Mouse (Mus musculus) midbrain, embryonic 15.5 days (tissue): ENCODE results near the gene Smad3. TPM values are rescaled to one million over a fixed set of nuclear protein-coding genes. Genes with fewer than 3 reads are reported as not detected.

ENCODE experiments used
- ATAC-seq: fragments of 200-750 bp; cut with Nextera tagmentation; replicated peaks from 2 replicates; pipeline ENCODE4 v1.8.0; 2017; ENCODE audit warnings: moderate TSS enrichment
- H3K27ac ChIP-seq: fragments of 300-500 bp; sonication (generic); 2 replicates; pipeline ENCODE4 v1.5.1; 2015; ENCODE audit warnings: mild to moderate bottlenecking, inconsistent platforms
- H3K27me3 ChIP-seq: fragments of 300-500 bp; sonication (generic); replicated peaks from 2 replicates; pipeline ENCODE4 v1.6.1; 2015; ENCODE audit warnings: inconsistent platforms
- H3K36me3 ChIP-seq: fragments of 300-500 bp; sonication (generic); replicated peaks from 2 replicates; pipeline ENCODE4 v1.6.1; 2015; ENCODE audit warnings: inconsistent platforms
- H3K4me1 ChIP-seq: fragments of 300-500 bp; sonication (generic); 2 replicates; pipeline ENCODE4 v1.6.1; 2015; ENCODE audit warnings: inconsistent platforms
- H3K4me2 ChIP-seq: fragments of 300-500 bp; sonication (generic); 2 replicates; pipeline ENCODE4 v1.6.1; 2015; ENCODE audit warnings: inconsistent platforms, mild to moderate bottlenecking, moderate library complexity
- H3K4me3 ChIP-seq: fragments of 300-500 bp; sonication (generic); 2 replicates; pipeline ENCODE4 v1.5.1; 2015; ENCODE audit warnings: mild to moderate bottlenecking, inconsistent platforms
- H3K9ac ChIP-seq: fragments of 300-500 bp; sonication (generic); 2 replicates; pipeline ENCODE4 v1.6.1; 2015; ENCODE audit warnings: mild to moderate bottlenecking, inconsistent platforms
- H3K9me3 ChIP-seq: fragments of 300-500 bp; sonication (generic); 2 replicates; pipeline ENCODE4 v1.6.1; 2016; ENCODE audit warnings: inconsistent platforms
- WGBS: fragments of 180-500 bp; shearing (Covaris S2); methylation state at CpG from one replicate; pipeline ENCODE4 v1.1.7; 2015; ENCODE audit warnings: mixed read lengths; 5-methylcytosine and 5-hydroxymethylcytosine counted together
- polyA plus RNA-seq: library from polyadenylated mRNA; unstranded; fragments of >200 nt; fragmentation: Nextera tagmentation; extraction: Ambion mirVana; gene quantifications from 2 replicates; pipeline ENCODE4 v1.2.1, GENCODE M21; 2015

Smad3 gene
- polyA plus RNA-seq, 1 experiment from 2014 or later = 7.2 TPM

DNA sequence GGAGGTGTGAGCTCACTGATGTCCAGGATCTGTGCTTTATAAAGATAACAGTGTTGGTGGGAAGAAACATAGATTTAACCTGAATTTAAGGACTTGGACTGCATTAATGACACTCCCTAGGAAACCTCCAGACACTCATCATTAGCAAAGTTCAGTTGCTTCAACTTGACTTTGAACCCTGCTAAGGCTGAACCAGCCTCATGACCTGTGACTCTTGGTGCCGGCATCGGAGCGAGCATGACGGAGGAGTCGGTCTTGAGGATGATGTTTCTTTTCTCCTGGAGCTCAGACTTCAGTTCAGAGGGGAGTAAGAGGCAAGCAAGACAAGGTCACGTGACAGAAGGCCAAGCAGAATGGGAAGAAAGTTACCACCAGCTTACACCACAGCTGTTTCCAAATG is 113.8 kb downstream of the Smad3 start:
- Histone ChIP-seq H3K27ac (no peak overlapping the region), H3K4me1 (no peaks in the 10 kb centered on the region), H3K9me3 (no peaks in the 10 kb centered on the region), H3K9ac (no peak overlapping the region), H3K4me2 (no peak overlapping the region), H3K4me3 (no peak overlapping the region), H3K36me3 (no peaks in the 10 kb centered on the region), H3K27me3 (no peaks in the 10 kb centered on the region)
- 92% methylated on average over 6 of the region's 6 CpGs for WGBS
- ATAC-seq = no peak

- Histone ChIP-seq H3K27me3 (no peaks in the 10 kb centered on the region), H3K9ac (no peak overlapping the region), H3K4me2 (no peak overlapping the region), H3K36me3 (0 out of 2 replicates have a peak, but pooled peaks cover 5% of the 10 kb centered on the region), H3K4me1 (no peaks in the 10 kb centered on the region), H3K4me3 (no peak overlapping the region), H3K9me3 (no peaks in the 10 kb centered on the region), H3K27ac (no peak overlapping the region)
- ATAC-seq = no peak
- 92% methylated on average over 4 of the region's 4 CpGs for WGBS
These were observed 115.7 kb downstream of the Smad3 start for GRCm38 (mm10) chr9:63641983-63642646.

GRCm38 (mm10) chr9:63636113-63636512 is 121.7 kb downstream of the Smad3 start:
- Histone ChIP-seq H3K27me3 (no peaks in the 10 kb centered on the region), H3K27ac (no peak overlapping the region), H3K36me3 (0 out of 2 replicates have a peak, but pooled peaks cover 5% of the 10 kb centered on the region), H3K4me1 (no peaks in the 10 kb centered on the region), H3K4me3 (no peak overlapping the region), H3K9ac (no peak overlapping the region), H3K4me2 (no peak overlapping the region), H3K9me3 (no peaks in the 10 kb centered on the region)
- ATAC-seq = no peak
- 70% methylated on average over 7 of the region's 7 CpGs for whole genome bisulfite sequencing

DNA sequence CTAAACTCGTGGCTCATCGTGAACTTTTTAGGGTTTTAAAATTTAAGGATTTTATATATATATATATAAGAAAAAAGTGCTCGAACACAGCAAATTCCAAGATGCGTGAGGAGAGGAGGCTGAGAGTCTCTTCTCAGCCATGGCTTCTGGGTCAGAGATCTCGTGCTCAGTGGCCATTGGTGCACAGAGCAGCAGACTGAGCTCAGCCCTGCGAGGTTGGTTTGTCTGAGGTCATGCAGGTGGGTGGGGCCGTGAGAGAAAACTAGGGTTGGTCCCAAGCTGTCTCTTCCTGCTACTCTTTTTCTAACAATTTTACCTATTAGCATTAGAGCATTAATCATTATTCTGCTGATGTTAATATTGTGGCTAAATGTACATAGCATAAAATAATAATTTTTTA is 124.5 kb downstream of the Smad3 start:
- no peak overlapping the region for H3K4me2 ChIP-seq
- H3K4me1 ChIP-seq = no peaks in the 10 kb centered on the region
- H3K36me3 ChIP-seq = peaks cover 9% of the 10 kb centered on the region; the same call in 1 of the 2 replicates
- no peak overlapping the region for H3K4me3 ChIP-seq
- 50% methylated on average over 7 of the region's 7 CpGs for WGBS
- no peaks in the 10 kb centered on the region for H3K9me3 ChIP-seq
- H3K27me3 ChIP-seq = no peaks in the 10 kb centered on the region
- no peak overlapping the region for H3K9ac ChIP-seq
- H3K27ac ChIP-seq = no peak overlapping the region
- no peak for ATAC-seq

GRCm38 (mm10) chr9:63632924-63633323 is 124.9 kb downstream of the Smad3 start:
- no peak overlapping the region for H3K4me2 ChIP-seq
- ATAC-seq = no peak

GRCm38 (mm10) chr9:63632045-63632444 is 125.7 kb downstream of the Smad3 start:
- H3K9ac ChIP-seq = no peak overlapping the region
- no peak overlapping the region for H3K4me2 ChIP-seq
- no peaks in the 10 kb centered on the region for H3K27me3 ChIP-seq
- ATAC-seq = no peak
- 65% methylated on average over 4 of the region's 4 CpGs for WGBS
- no peaks in the 10 kb centered on the region for H3K4me1 ChIP-seq
- H3K4me3 ChIP-seq = no peak overlapping the region
- no peak overlapping the region for H3K27ac ChIP-seq
- no peaks in the 10 kb centered on the region for H3K9me3 ChIP-seq
- peaks cover 4% of the 10 kb centered on the region; the same call in 1 of the 2 replicates for H3K36me3 ChIP-seq

More at GRCm38 (mm10) chr9:63632924-63633323, 124.9 kb downstream of the Smad3 start:
- peaks cover 9% of the 10 kb centered on the region; the same call in 1 of the 2 replicates for H3K36me3 ChIP-seq
- 24% methylated on average over 11 of the region's 11 CpGs for WGBS
- no peaks in the 10 kb centered on the region for H3K9me3 ChIP-seq
- H3K27ac ChIP-seq = no peak overlapping the region
- no peaks in the 10 kb centered on the region for H3K27me3 ChIP-seq
- no peak overlapping the region for H3K9ac ChIP-seq
- H3K4me1 ChIP-seq = no peaks in the 10 kb centered on the region
- H3K4me3 ChIP-seq = no peak overlapping the region

DNA sequence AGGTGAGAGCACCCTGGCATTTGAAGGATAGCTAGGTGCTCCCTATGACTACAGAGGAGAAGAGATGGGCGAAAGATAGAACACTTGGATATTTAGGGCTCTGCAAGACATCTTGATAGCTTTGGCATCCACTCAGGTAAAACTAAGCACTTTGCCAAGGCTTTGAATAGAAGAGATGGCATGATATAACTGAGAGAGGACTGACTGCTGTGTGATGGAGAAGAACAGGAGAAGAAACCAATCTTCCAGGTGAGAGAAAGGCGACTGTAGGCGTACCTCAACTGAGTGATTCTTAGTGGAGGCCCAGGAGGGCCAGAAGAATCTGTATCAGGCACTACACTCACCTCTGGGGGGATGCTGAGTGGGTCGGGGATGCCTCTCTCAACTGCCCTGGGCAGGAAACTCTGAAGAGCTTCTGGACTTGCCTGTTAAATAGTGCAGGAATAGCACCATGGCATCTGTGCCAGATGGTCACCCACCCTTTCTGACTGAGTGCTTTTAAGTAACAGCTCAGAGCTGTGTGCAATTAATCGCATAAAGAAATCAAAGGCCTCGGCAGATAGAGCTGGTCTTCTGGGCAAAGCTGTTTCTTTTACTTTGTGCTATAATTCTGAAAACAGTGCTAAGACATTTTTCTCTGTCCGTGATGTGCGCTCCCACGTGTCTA is 132.6 kb downstream of the Smad3 start:
- WGBS = 88% methylated on average over 9 of the region's 9 CpGs
- no peak overlapping the region for H3K4me3 ChIP-seq
- H3K27ac ChIP-seq = no peak overlapping the region
- H3K9ac ChIP-seq = no peak overlapping the region
- no peak for ATAC-seq
- H3K27me3 ChIP-seq = no peaks in the 10 kb centered on the region
- no peak overlapping the region for H3K4me2 ChIP-seq
- H3K9me3 ChIP-seq = no peaks in the 10 kb centered on the region
- H3K4me1 ChIP-seq = peaks cover 9% of the 10 kb centered on the region; the same call in 1 of the 2 replicates
- H3K36me3 ChIP-seq = peaks cover 8% of the 10 kb centered on the region; the same call in 1 of the 2 replicates

DNA sequence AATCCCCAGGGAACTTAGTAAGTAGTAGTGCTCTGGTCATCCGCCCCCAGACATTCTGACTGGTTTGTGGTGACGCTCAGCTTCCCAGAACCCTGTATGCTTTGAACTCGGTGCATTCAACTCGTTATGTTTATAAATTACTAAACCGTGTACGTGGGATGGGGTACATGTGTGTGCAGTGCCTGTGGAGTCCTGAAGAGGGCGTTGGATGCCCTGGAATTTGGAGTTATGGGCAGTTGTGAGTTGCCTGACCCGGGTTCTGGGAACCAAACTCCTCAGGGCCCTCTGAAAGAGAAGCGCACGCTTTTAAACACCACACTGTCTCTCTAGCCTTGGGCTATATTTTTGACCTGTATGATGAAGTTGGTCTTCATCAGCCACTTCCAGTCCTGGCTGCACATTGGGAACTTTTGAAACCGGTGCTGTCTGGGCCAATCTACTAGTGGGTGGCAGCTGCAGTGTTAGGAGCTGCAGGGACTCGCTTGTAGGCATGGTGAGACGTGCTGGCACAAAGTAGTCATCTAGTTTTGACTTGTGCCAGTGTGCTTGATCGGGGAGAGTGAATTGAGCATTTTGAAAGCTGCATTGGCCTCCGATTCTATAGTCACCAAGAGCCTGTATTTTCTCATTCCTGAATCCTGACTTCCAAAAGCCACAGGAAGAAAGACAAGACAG is 133.8 kb downstream of the Smad3 start:
- Histone ChIP-seq H3K9me3 (no peaks in the 10 kb centered on the region), H3K27me3 (no peaks in the 10 kb centered on the region), H3K4me3 (no peak overlapping the region), H3K27ac (no peak overlapping the region), H3K4me2 (no peak overlapping the region), H3K36me3 (peaks cover 10% of the 10 kb centered on the region; the same call in 1 of the 2 replicates), H3K4me1 (peaks cover 9% of the 10 kb centered on the region; the same call in 1 of the 2 replicates), H3K9ac (no peak overlapping the region)
- WGBS = 78% methylated on average over 15 of the region's 15 CpGs
- no peak for ATAC-seq

DNA sequence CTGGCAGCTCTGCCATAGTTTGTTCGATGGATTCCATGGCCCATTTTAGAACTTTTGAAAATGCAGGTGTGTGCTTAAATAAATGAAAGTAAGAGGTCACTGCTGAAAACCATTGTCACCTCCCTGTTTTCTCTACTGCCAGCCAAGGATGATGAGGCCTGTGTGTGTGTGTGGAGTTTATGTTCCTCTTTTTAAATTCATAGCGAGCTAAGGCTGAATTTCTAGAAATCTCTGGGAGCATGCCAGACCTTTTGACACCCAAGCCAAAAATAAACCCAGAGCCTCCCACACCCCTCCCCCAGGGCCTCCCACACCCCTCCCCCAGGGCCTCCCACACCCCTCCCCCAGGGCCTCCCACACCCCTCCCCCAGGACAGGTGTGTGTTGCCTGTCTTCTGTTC is 139.8 kb downstream of the Smad3 start:
- 98% methylated on average over 2 of the region's 2 CpGs for WGBS
- no peak overlapping the region for H3K4me2 ChIP-seq
- ATAC-seq = no peak

DNA sequence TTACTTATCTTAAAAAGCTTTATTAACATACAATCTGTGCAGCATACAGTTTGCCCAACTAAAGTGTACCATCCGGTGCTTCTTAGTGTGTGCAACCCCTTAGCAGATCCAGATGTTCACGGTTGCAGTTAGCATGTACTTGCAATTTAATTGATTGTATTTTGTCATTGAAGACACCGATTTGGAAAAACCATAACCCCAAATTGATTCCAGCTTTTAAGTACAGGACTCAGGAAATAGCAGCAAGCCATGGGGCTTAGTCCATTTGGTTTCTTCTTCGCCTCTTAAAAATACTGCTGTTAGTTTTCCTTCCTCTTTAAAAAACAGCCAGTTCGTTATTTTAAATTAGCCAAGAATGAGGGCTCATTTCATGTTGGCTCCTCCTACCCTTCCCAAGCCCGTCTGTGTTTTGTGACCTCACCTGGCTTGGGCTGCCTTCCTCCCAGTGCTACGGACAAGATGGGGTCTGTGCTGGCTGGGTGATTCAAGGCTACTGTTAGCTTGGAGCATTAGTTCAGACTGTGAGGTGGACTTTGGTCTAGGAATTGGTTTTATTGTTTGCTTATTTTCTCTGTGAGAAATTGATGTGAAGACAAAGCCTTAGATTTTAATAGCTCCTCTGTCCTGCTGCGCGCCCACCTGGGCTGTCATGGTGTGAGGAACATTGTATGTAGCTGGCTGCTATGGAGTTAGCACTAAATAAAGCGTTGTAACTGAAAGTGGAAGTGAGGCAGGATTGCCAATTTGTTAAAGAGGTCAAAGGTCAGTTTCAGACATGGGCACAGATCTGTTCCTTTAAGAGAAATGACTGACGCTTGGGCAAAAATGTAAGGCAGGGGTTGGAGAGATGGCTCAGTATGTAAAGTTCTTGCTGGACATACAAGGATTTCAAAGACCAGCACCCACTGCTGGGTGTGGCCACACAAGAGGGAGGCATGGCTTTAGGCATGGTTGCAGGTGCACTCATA is 143.5 kb downstream of the Smad3 start:
- Histone ChIP-seq H3K4me3 (no peak overlapping the region), H3K4me1 (peaks cover 24% of the 10 kb centered on the region), H3K9ac (no peak overlapping the region), H3K36me3 (peaks cover 12% of the 10 kb centered on the region; the same call in 1 of the 2 replicates), H3K4me2 (no peak overlapping the region), H3K27ac (no peak overlapping the region), H3K9me3 (no peaks in the 10 kb centered on the region), H3K27me3 (no peaks in the 10 kb centered on the region)
- 88% methylated on average over 11 of the region's 11 CpGs for WGBS
- no peak for ATAC-seq

More for the DNA sequence above, 139.8 kb downstream of the Smad3 start:
- Histone ChIP-seq H3K9ac (no peak overlapping the region), H3K27ac (no peak overlapping the region), H3K36me3 (peaks cover 21% of the 10 kb centered on the region; the same call in 1 of the 2 replicates), H3K4me1 (peaks cover 13% of the 10 kb centered on the region), H3K4me3 (no peak overlapping the region), H3K9me3 (no peaks in the 10 kb centered on the region), H3K27me3 (no peaks in the 10 kb centered on the region)

- peak; percentile 20 for ATAC-seq
- peak overlapping the region; percentile 12; the same call in 1 of the 2 replicates for H3K4me2 ChIP-seq
- 26% methylated on average over 1 of the region's 1 CpGs for WGBS
- H3K4me3 ChIP-seq = no peak overlapping the region
- no peak overlapping the region for H3K27ac ChIP-seq
- no peaks in the 10 kb centered on the region for H3K27me3 ChIP-seq
- H3K4me1 ChIP-seq = peaks cover 24% of the 10 kb centered on the region
- peaks cover 12% of the 10 kb centered on the region; the same call in 1 of the 2 replicates for H3K36me3 ChIP-seq
- no peaks in the 10 kb centered on the region for H3K9me3 ChIP-seq
- H3K9ac ChIP-seq = no peak overlapping the region
These were observed 144.2 kb downstream of the Smad3 start for GRCm38 (mm10) chr9:63613569-63613968.
